Mouse (Mus musculus) left cerebral cortex, postnatal 10 days (tissue): ENCODE results near the gene Smim13. TPM values are rescaled to one million over a fixed set of nuclear protein-coding genes. Genes with fewer than 3 reads are reported as not detected.

Experiments
- DNase-seq, 2 experiments: peaks; one replicate each; pipeline ENCODE4 v3.0.0; 2021 to 2022; ENCODE audit warnings: low spot score in 2 of 2, mixed read lengths in 1 of 2; ENCODE audit errors: extremely low spot score in 1 of 2
- intact Hi-C: fragments of 180-260 bp; cut with DNase I; formaldehyde crosslinking; loops from one replicate; pipeline ENCODE4 v1.15.1; 2025
- total RNA-seq, 2 experiments: library from RNA; stranded (reverse); gene quantifications; 2 replicates each; pipeline ENCODE4 v1.2.3; 2021

Smim13 gene
- total RNA-seq, 2 experiments from 2014 or later = 157 to 163 TPM

- peak in 1 of 2 experiments; percentile 74 for DNase-seq
- intact Hi-C loops = no loop called here
Observed at GRCm38 (mm10) chr13:41267827-41268408, 18.3 kb downstream of the Smim13 start.

GRCm38 (mm10) chr13:41273927-41274650 lies 24.4 kb downstream of the Smim13 start, which contains the start of gene Gm17364:
Gene Gm17364 (minus strand): TSS chr13:41273977.
- intact Hi-C loops = no loop called here
- DNase-seq = no peak

- no peak for DNase-seq
- intact Hi-C loops = no loop called here
Observed at GRCm38 (mm10) chr13:41280696-41281095, 31.1 kb downstream of the Smim13 start.

- peak; percentile 57 to 69 for DNase-seq
- intact Hi-C loops = loop anchor here (1.0 kb wide), 1 partner anchor 289 kb away; no protein-coding TSS in a partner anchor
Observed at GRCm38 (mm10) chr13:41283256-41283655, 33.6 kb downstream of the Smim13 start.

- no peak for DNase-seq
- intact Hi-C loops = no loop called here
Observed at GRCm38 (mm10) chr13:41285448-41285847, 35.8 kb downstream of the Smim13 start.

- DNase-seq = no peak
- intact Hi-C loops = no loop called here
Observed at GRCm38 (mm10) chr13:41286285-41286684, 36.6 kb downstream of the Smim13 start.

GRCm38 (mm10) chr13:41291466-41291974 lies 41.9 kb downstream of the Smim13 start:
- intact Hi-C loops = no loop called here
- no peak for DNase-seq

- intact Hi-C loops = no loop called here
- no peak for DNase-seq
Observed at GRCm38 (mm10) chr13:41293595-41293994, 44.0 kb downstream of the Smim13 start.

- intact Hi-C loops = no loop called here
- no peak for DNase-seq
Observed at GRCm38 (mm10) chr13:41295886-41296285, 46.2 kb downstream of the Smim13 start.

GRCm38 (mm10) chr13:41296396-41296795 lies 46.8 kb downstream of the Smim13 start:
- DNase-seq = no peak
- intact Hi-C loops = no loop called here

GRCm38 (mm10) chr13:41298533-41298932 lies 48.9 kb downstream of the Smim13 start:
- DNase-seq = no peak
- intact Hi-C loops = no loop called here

GRCm38 (mm10) chr13:41298996-41299395 lies 49.4 kb downstream of the Smim13 start:
- intact Hi-C loops = no loop called here
- DNase-seq = no peak

GRCm38 (mm10) chr13:41300037-41300436 lies 50.4 kb downstream of the Smim13 start:
- DNase-seq = no peak
- intact Hi-C loops = loop anchor here (5.0 kb wide), 1 partner anchor 57 kb away; no protein-coding TSS in a partner anchor

GRCm38 (mm10) chr13:41302716-41303115 lies 53.1 kb downstream of the Smim13 start:
- intact Hi-C loops = loop anchor here (1.0 to 5.0 kb wide), 2 partner anchors 55 to 270 kb away; no protein-coding TSS in a partner anchor
- peak; percentile 61 to 86 for DNase-seq

GRCm38 (mm10) chr13:41320749-41321148 lies 71.1 kb downstream of the Smim13 start:
- DNase-seq = no peak
- intact Hi-C loops = no loop called here

- intact Hi-C loops = no loop called here
- DNase-seq = no peak
Observed at GRCm38 (mm10) chr13:41321433-41321832, 71.8 kb downstream of the Smim13 start.

GRCm38 (mm10) chr13:41324631-41325030 lies 75.0 kb downstream of the Smim13 start:
- no peak for DNase-seq
- intact Hi-C loops = no loop called here

GRCm38 (mm10) chr13:41325346-41325745 lies 75.7 kb downstream of the Smim13 start:
- DNase-seq = no peak
- intact Hi-C loops = no loop called here

GRCm38 (mm10) chr13:41326134-41326533 lies 76.5 kb downstream of the Smim13 start:
- DNase-seq = no peak
- intact Hi-C loops = no loop called here
